Mouse (Mus musculus) midbrain, embryonic 14.5 days (tissue): ENCODE data around the gene Larp1. TPM values are rescaled to one million over a fixed set of nuclear protein-coding genes. Genes with fewer than 3 reads are reported as not detected.

ENCODE experiments used
- polyA plus RNA-seq: library from polyadenylated mRNA; unstranded; fragments of >200 nt; fragmentation: Nextera tagmentation; extraction: Ambion mirVana; gene quantifications from 2 replicates; pipeline ENCODE4 v1.2.1, GENCODE M21; 2014

Gene Larp1
- polyA plus RNA-seq, 1 experiment from 2014 or later: 19.1 TPM

Other genes starting within 250 kb of the Larp1 start
- gene Sap30l, start 207.4 kb upstream of the Larp1 start, polyA plus RNA-seq: 12.0 and 13.1 TPM in 2 replicates
- not detected in 2 replicates for gene Hand1, start 176.2 kb upstream of the Larp1 start, polyA plus RNA-seq
- not detected in 2 replicates for gene Gm12248, start 84.1 kb downstream of the Larp1 start, polyA plus RNA-seq
- 107 and 117 TPM in 2 replicates for gene Cnot8, start 95.1 kb downstream of the Larp1 start, polyA plus RNA-seq
- gene Gemin5, start 159.5 kb downstream of the Larp1 start, polyA plus RNA-seq: 14.1 and 15.7 TPM in 2 replicates
- 101 and 102 TPM in 2 replicates for gene Mrpl22, start 162.6 kb downstream of the Larp1 start, polyA plus RNA-seq
- gene Igtp, start 190.5 kb downstream of the Larp1 start, polyA plus RNA-seq: 0.46 and 3.2 TPM in 2 replicates
- 0.43 and 1.3 TPM in 2 replicates for gene Irgm2, start 190.6 kb downstream of the Larp1 start, polyA plus RNA-seq